Mouse (Mus musculus) C2C12 (cell line): ENCODE measurements at regions not wholly inside any gene's neighbourhood (a gene's known extent, or its start where the extent isn't known, plus 50 kb on each side); places are given as distances from the start of the nearest gene placed in this dataset.

Experiments
- CEBPB ChIP-seq: IDR thresholded peaks from one replicate; pipeline ENCODE4 v1.6.1; 2011; ENCODE audit warnings: low read depth, mild to moderate bottlenecking, control low read depth, moderate library complexity
- CTCF ChIP-seq: IDR thresholded peaks from one replicate; pipeline ENCODE4 v1.5.1; 2011; ENCODE audit not compliant: control insufficient read depth, insufficient read depth, insufficient read length
- USF1 ChIP-seq: IDR thresholded peaks from one replicate; pipeline ENCODE4 v1.6.1; 2011; ENCODE audit warnings: low read depth, mild to moderate bottlenecking, control low read depth, moderate library complexity

DNA sequence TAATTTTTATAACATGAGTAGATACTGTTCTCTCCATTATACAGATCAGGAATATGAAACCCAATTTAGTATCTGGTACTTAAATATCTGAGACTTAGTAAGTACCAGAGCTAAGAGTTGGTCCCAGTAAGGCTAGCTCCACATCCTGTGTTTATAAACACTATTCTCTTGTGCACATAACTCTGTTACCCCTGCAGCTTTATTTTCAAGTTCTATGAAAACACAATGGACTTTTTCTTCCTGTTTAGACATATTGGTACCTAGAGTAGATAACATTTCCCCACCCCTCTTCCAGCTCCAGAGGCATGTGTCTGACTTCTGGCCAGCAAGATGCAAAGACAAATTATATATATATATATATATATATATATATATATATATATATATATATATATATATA is 216.8 kb downstream of the Gm826 start:
- no peak for TF ChIP-seq USF1
- TF ChIP-seq CTCF, result no peak
- no peak for TF ChIP-seq CEBPB
